Mouse (Mus musculus): ENCODE results near the gene Olfr957. TPM values are rescaled to one million over a fixed set of nuclear protein-coding genes. Genes with fewer than 3 reads are reported as not detected.

Gene Olfr957
- polyA plus RNA-seq, 1 experiment = not detected

DNA sequence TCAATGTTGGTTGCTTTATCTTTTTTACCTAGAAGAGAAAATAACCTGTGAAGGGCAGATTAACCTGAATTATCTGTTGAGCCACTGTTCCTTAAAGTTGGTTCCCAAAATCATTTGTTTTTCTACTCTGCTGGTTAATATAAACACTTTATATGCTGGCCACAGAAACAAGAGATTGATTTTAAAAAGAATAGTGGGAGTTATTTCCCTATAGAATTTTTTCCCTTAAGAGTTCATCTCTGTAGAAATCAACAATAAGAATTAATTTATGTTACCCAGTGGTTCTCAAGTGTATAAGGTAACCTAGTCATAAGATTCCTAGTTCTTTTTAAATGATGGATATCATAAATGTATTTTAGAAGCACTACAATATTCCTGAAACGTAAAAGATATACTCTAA is 43.8 kb downstream of the Olfr957 start, which contains the start of gene Olfr955:
Olfr955 (minus strand) TSS at position 101 of the 400 bp plus-strand sequence.
- TF ChIP-seq FLI1 (IDR thresholded peaks at IDR 0.05; ENCODE audit: low read length) (no peak), GATA1 (IDR thresholded peaks at IDR 0.05; ENCODE audit: borderline replicate concordance, low read length) (no peak)
- Histone ChIP-seq H3K27me3 (replicated peaks) (no peaks in the 10 kb centered on the region), H3K9me3 (no peaks in the 10 kb centered on the region), H3K36me3 (replicated peaks; ENCODE audit: low read length) (no peaks in the 10 kb centered on the region), H3K4me1 (no peaks in the 10 kb centered on the region), H3K4me3 (replicated peaks) (no peak within 1 kb of the TSS)

Other genes starting within 250 kb of the Olfr957 start
- not detected in 2 replicates for gene Olfr945, start 239.0 kb downstream of the Olfr957 start, polyA plus RNA-seq (2012; ENCODE audit: insufficient read depth, low replicate concordance)
- gene Olfr948, start 189.8 kb downstream of the Olfr957 start, polyA plus RNA-seq (2012; ENCODE audit: insufficient read depth, low replicate concordance) = not detected in 2 replicates
- not detected in 2 replicates for gene Olfr951, start 128.4 kb downstream of the Olfr957 start, polyA plus RNA-seq (2012; ENCODE audit: insufficient read depth, low replicate concordance)
- gene Olfr952, start 88.7 kb downstream of the Olfr957 start, polyA plus RNA-seq (2012; ENCODE audit: insufficient read depth, low replicate concordance) = not detected in 2 replicates
- 0.04 TPM in 1 of 2 replicates, not detected in the other for gene Olfr954, start 59.1 kb downstream of the Olfr957 start, polyA plus RNA-seq (2012; ENCODE audit: insufficient read depth, low replicate concordance)
- gene Olfr955, start 43.9 kb downstream of the Olfr957 start, polyA plus RNA-seq (2012; ENCODE audit: insufficient read depth, low replicate concordance) = not detected in 2 replicates
- gene Olfr44, start 21.8 kb downstream of the Olfr957 start, polyA plus RNA-seq (2012; ENCODE audit: insufficient read depth, low replicate concordance) = not detected in 2 replicates
- gene Olfr958, start 38.2 kb upstream of the Olfr957 start, polyA plus RNA-seq (2012; ENCODE audit: insufficient read depth, low replicate concordance) = not detected in 2 replicates
- not detected in 2 replicates for gene Olfr959, start 59.8 kb upstream of the Olfr957 start, polyA plus RNA-seq (2012; ENCODE audit: insufficient read depth, low replicate concordance)
- gene AW551984, start 88.6 kb upstream of the Olfr957 start, polyA plus RNA-seq (2012; ENCODE audit: insufficient read depth, low replicate concordance) = 0.17 TPM in 1 of 2 replicates, not detected in the other
- gene Olfr148, start 94.8 kb upstream of the Olfr957 start, polyA plus RNA-seq (2012; ENCODE audit: insufficient read depth, low replicate concordance) = not detected in 2 replicates
- gene Olfr960, start 105.6 kb upstream of the Olfr957 start, polyA plus RNA-seq (2012; ENCODE audit: insufficient read depth, low replicate concordance) = not detected in 2 replicates
- not detected in 2 replicates for gene Olfr961, start 129.3 kb upstream of the Olfr957 start, polyA plus RNA-seq (2012; ENCODE audit: insufficient read depth, low replicate concordance)
- gene Olfr963, start 151.4 kb upstream of the Olfr957 start, polyA plus RNA-seq (2012; ENCODE audit: insufficient read depth, low replicate concordance) = not detected in 2 replicates
- gene Olfr149, start 191.3 kb upstream of the Olfr957 start, polyA plus RNA-seq (2012; ENCODE audit: insufficient read depth, low replicate concordance) = not detected in 2 replicates
- gene Olfr965, start 195.5 kb upstream of the Olfr957 start, polyA plus RNA-seq (2012; ENCODE audit: insufficient read depth, low replicate concordance) = not detected in 2 replicates
- not detected in 2 replicates for gene Olfr150, start 215.2 kb upstream of the Olfr957 start, polyA plus RNA-seq (2012; ENCODE audit: insufficient read depth, low replicate concordance)
- not detected in 2 replicates for gene Olfr967, start 230.4 kb upstream of the Olfr957 start, polyA plus RNA-seq (2012; ENCODE audit: insufficient read depth, low replicate concordance)

Measured in megakaryocyte, embryonic 14.5 days (primary cell).